Mouse (Mus musculus): Measurements from ENCODE around the gene Gm3542. TPM values are rescaled to one million over a fixed set of nuclear protein-coding genes. Genes with fewer than 3 reads are reported as not detected.

Gm3542 gene
- not detected in 2 replicates for polyA plus RNA-seq (2015; fragmentation: Nextera tagmentation; extraction: Ambion mirVana)

DNA sequence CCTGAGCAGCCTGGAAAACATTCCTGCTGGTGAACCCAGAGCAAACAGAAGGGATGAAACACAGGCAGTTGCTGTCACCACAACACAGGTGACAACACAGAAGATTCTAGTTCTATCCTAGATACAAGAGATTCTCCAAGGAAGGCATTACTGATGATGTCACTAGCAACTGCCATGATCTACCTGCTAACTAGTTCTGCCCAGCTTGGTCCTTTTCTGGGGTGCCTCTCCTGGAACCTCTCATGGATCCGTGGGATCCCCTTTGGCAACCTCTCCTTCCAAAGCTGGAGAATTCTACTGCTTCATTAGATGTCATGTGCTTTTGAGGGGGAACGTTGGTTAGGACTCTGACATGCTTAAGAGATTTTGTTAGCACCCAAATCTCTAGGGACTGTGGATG is at the start of gene Gm3542:
Gm3542 (minus strand) TSS at position 101 of the 400 bp plus-strand sequence.

Other genes with a start within 250 kb of the Gm3542 start
- gene Gm8279, start 203.4 kb downstream of the Gm3542 start, polyA plus RNA-seq (2015; fragmentation: Nextera tagmentation; extraction: Ambion mirVana), result not detected in 2 replicates
- gene Gm3317, start 170.4 kb downstream of the Gm3542 start, polyA plus RNA-seq (2015; fragmentation: Nextera tagmentation; extraction: Ambion mirVana), result not detected in 2 replicates
- not detected in 2 replicates for gene Gm8271, start 149.1 kb downstream of the Gm3542 start, polyA plus RNA-seq (2015; fragmentation: Nextera tagmentation; extraction: Ambion mirVana)
- not detected in 2 replicates for gene Gm3526, start 74.3 kb downstream of the Gm3542 start, polyA plus RNA-seq (2015; fragmentation: Nextera tagmentation; extraction: Ambion mirVana)
- 0.26 and 1.4 TPM in 2 replicates for gene Gm3500, start 54.1 kb upstream of the Gm3542 start, polyA plus RNA-seq (2015; fragmentation: Nextera tagmentation; extraction: Ambion mirVana)
- gene Gm3194, start 120.5 kb upstream of the Gm3542 start, polyA plus RNA-seq (2015; fragmentation: Nextera tagmentation; extraction: Ambion mirVana), result 0.37 and 1.7 TPM in 2 replicates
- not detected in 2 replicates for gene Gm8246, start 142.9 kb upstream of the Gm3542 start, polyA plus RNA-seq (2015; fragmentation: Nextera tagmentation; extraction: Ambion mirVana)
- 0.23 TPM in 1 of 2 replicates, not detected in the other for gene Gm3187, start 149.3 kb upstream of the Gm3542 start, polyA plus RNA-seq (2015; fragmentation: Nextera tagmentation; extraction: Ambion mirVana)
- gene Gm3488, start 166.7 kb upstream of the Gm3542 start, polyA plus RNA-seq (2015; fragmentation: Nextera tagmentation; extraction: Ambion mirVana), result 12.3 and 16.9 TPM in 2 replicates
- not detected in 2 replicates for gene Gm3532, start 203.6 kb upstream of the Gm3542 start, polyA plus RNA-seq (2015; fragmentation: Nextera tagmentation; extraction: Ambion mirVana)